Mouse (Mus musculus) MEL (cell line): ENCODE results near the gene Hnrnph1.

ENCODE experiments used
- CTCF ChIP-seq, 3 experiments: IDR thresholded peaks in 2 of 3; conservative IDR thresholded peaks in 1 of 3; 2 replicates each; pipeline ENCODE4 v1.5.1; 2011 to 2012; ENCODE audit warnings: low read length in 3 of 3, low read depth in 2 of 3, mild to moderate bottlenecking in 2 of 3, improper control_type of control experiment in 1 of 3, inconsistent platforms in 1 of 3, mixed read lengths in 1 of 3, moderate library complexity in 1 of 3; ENCODE audit not compliant: control insufficient read depth in 1 of 3, insufficient read depth in 1 of 3, poor library complexity in 1 of 3, severe bottlenecking in 1 of 3
- MAFK ChIP-seq: IDR thresholded peaks from 2 replicates; pipeline ENCODE4 v1.6.1; 2011; ENCODE audit warnings: low read depth, mild to moderate bottlenecking, low read length, improper control_type of control experiment, borderline replicate concordance
- MYC ChIP-seq: IDR thresholded peaks from 2 replicates; pipeline ENCODE4 v1.6.1; 2011; ENCODE audit warnings: low read depth, mild to moderate bottlenecking, low read length, improper control_type of control experiment, moderate library complexity
- POLR2A ChIP-seq, 2 experiments: IDR thresholded peaks; 2 replicates each; pipeline ENCODE4 v1.6.1; 2011 to 2012; ENCODE audit warnings: low read length in 2 of 2, mild to moderate bottlenecking in 2 of 2, control low read depth in 1 of 2, improper control_type of control experiment in 1 of 2, low read depth in 1 of 2, moderate library complexity in 1 of 2; ENCODE audit not compliant: control insufficient read depth in 1 of 2, insufficient read depth in 1 of 2, poor library complexity in 1 of 2
- ZC3H11A ChIP-seq: IDR thresholded peaks from 2 replicates; pipeline ENCODE4 v1.6.1; 2012; ENCODE audit warnings: low read depth, mild to moderate bottlenecking, inconsistent platforms, low read length, improper control_type of control experiment

DNA sequence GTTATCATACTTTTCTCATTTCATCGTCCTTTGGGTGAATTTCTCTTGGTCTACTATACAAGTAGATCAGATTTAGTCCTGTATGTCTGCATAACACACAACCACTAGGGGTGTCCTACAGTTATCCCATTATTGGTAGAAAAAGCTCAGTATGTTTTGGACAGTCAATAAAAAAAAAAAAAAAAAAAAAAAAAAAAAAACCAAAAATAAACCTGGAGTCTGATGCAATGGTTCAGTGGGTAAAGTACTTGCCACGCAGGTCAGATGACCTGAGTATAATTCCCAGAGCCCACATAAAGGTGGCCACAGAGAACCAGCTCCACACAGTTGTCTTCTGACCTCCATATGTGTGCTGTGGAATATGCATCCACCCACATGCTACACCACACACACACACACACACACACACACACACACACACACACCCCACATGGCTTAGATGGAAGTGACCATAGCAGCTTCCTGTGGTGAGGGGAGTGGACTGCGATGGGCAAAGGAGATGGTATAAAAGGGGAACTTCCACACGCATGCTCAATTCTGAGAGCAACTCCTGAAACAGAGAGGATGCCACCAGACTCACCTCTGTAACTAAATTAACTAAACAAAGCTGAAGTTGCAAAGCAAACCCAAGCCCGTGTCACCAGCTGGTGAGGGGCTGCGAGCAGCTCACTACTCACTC lies 38.9 kb downstream of the Hnrnph1 start:
- TF ChIP-seq POLR2A (IDR thresholded peaks at IDR 0.05; ENCODE audit: control insufficient read depth in 1 of 2, insufficient read depth in 1 of 2, low read depth in 1 of 2, low read length in 2 of 2, poor library complexity in 1 of 2) (no peak), CTCF (IDR thresholded peaks at IDR 0.05 in 2 of 3, conservative IDR thresholded peaks at IDR 0.05 in 1 of 3; ENCODE audit: control insufficient read depth in 1 of 3, insufficient read depth in 1 of 3, low read depth in 2 of 3, low read length in 3 of 3, poor library complexity in 1 of 3, severe bottlenecking in 1 of 3) (no peak), MAFK (no peak), ZC3H11A (no peak), MYC (no peak)
